Mouse (Mus musculus) limb, embryonic 12.5 days (tissue): ENCODE results near the gene Fam78a. TPM values are rescaled to one million over a fixed set of nuclear protein-coding genes. Genes with fewer than 3 reads are reported as not detected.

Source experiments
- microRNA-seq: library from miRNA; unstranded; fragments of <30 nt; microRNA quantifications from one replicate; pipeline ENCODE4, GENCODE M21; 2017
- polyA plus RNA-seq: library from polyadenylated mRNA; unstranded; fragments of >200 nt; fragmentation: Nextera tagmentation; extraction: Ambion mirVana; gene quantifications from 2 replicates; pipeline ENCODE4 v1.2.1, GENCODE M21; 2016

Fam78a gene
- polyA plus RNA-seq, 1 experiment from 2014 or later: 4.0 TPM

Small RNA genes lying within 50 kb of the gene (microRNA-seq; reads per million reads assigned to microRNA genes)
- gene Mir7674: not detected

Other genes starting within 250 kb of the Fam78a start
- gene Fibcd1, start 238.9 kb downstream of the Fam78a start, polyA plus RNA-seq: 0.06 and 0.13 TPM in 2 replicates
- 0.21 and 0.38 TPM in 2 replicates for gene Lamc3, start 197.6 kb downstream of the Fam78a start, polyA plus RNA-seq
- 86.6 and 100 TPM in 2 replicates for gene Aif1l, start 134.7 kb downstream of the Fam78a start, polyA plus RNA-seq
- gene Nup214, start 110.4 kb downstream of the Fam78a start, polyA plus RNA-seq: 76.4 and 87.4 TPM in 2 replicates
- gene Plpp7, start 10.7 kb upstream of the Fam78a start, polyA plus RNA-seq: 5.0 and 5.7 TPM in 2 replicates
- 69.2 and 89.9 TPM in 2 replicates for gene Prrc2b, start 66.2 kb upstream of the Fam78a start, polyA plus RNA-seq
- gene Pomt1, start 151.7 kb upstream of the Fam78a start, polyA plus RNA-seq: 26.8 and 29.4 TPM in 2 replicates
- 64.8 and 65.3 TPM in 2 replicates for gene Uck1, start 175.3 kb upstream of the Fam78a start, polyA plus RNA-seq
- gene Golga2, start 202.5 kb upstream of the Fam78a start, polyA plus RNA-seq: 24.9 and 28.4 TPM in 2 replicates
- gene Swi5, start 203.2 kb upstream of the Fam78a start, polyA plus RNA-seq: 368 and 439 TPM in 2 replicates